Mouse (Mus musculus): ENCODE measurements at regions not wholly inside any gene's neighbourhood (a gene's known extent, or its start where the extent isn't known, plus 50 kb on each side); places are given as distances from the start of the nearest gene placed in this dataset. TPM values are rescaled to one million over a fixed set of nuclear protein-coding genes. Genes with fewer than 3 reads are reported as not detected.
"Not testable (repeated sequence)": the region's sequence is repeated elsewhere in the genome, so short reads cannot be mapped to it uniquely, and the experiment has no call there.

DNA sequence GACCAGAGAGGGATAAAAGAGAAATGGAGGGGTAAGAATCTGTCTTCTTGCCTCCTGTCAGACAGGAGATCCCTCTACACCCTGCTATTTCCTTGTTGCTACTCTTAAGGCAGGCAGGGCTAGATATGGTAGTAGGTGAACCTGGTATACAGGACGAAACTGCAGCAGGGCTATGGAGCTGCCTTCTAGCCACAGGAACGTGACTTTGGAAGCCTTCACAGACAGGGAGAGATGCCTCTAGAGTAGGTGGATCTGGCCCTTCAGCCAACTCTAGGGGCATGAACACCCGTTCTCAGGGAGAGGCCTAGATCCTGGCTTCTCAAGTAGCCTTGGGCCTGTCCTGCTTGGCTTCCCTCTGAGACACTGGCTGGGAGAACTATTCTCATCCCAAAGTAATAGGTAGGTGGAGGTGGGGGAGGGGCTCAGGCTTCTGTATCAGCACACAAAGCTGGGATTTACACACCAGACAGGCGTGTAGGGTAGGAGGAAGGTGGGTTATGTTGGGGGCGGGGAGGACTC, 66.5 kb upstream of the Adam6b start:
- no peak for DNase-seq (ENCODE audit: low spot score)

DNA sequence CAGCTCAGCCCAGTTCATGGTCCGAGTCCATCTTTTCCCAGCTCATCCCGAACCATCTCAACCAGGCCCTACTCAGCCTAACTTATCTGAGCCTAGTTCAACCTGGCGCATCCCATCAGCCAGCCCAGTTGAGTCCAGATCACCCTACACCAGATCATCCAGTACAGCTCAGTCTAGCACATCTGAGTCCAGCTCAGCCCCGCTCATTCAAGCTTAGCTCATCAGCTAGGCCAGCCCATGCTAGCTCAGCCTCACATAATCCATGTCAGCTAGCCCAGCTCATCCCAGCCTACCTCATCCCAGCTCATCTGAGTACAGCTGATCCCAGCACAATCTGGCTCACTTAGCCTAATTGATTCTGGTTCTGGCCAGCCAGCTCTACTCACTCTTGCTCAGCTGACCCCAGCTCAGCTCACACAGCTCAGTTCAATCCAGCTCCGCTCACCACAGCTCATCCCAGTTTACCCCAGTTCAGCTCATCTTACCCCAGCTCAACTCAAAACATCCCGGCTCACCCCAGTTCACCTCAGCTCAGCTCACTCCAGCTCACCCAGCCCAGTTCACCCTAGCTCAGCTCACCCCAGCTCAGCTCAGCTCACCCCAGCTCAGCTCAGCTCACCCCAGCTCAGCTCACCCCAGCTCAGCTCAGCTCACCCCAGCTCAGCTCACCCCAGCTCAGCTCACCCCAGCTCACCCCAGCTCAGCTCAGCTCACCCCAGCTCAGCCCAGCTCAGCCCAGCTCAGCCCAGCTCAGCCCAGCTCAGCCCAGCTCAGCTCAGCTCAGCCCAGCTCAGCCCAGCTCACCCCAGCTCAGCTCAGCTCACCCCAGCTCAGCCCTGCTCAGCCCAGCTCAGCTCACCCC, 65.3 kb upstream of the Adam6b start:
- DNase-seq (ENCODE audit: low spot score) = peak; percentile 21

DNA sequence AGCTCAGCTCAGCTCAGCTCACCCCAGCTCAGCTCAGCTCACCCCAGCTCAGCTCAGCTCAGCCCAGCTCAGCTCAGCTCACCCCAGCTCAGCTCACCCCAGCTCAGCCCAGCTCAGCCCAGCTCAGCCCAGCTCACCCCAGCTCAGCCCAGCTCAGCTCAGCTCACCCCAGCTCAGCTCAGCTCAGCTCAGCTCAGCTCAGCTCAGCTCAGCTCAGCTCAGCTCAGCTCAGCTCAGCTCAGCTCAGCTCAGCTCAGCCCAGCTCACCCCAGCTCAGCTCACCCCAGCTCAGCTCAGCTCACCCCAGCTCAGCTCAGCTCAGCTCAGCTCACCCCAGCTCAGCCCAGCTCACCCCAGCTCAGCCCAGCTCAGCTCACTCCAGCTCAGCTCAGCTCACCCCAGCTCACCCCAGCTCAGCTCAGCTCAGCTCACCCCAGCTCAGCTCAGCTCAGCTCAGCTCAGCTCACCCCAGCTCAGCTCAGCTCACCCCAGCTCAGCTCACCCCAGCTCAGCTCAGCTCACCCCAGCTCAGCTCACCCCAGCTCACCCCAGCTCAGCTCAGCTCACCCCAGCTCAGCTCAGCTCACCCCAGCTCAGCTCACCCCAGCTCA, 64.6 kb upstream of the Adam6b start:
- DNase-seq (ENCODE audit: low spot score) = not testable (repeated sequence)

DNA sequence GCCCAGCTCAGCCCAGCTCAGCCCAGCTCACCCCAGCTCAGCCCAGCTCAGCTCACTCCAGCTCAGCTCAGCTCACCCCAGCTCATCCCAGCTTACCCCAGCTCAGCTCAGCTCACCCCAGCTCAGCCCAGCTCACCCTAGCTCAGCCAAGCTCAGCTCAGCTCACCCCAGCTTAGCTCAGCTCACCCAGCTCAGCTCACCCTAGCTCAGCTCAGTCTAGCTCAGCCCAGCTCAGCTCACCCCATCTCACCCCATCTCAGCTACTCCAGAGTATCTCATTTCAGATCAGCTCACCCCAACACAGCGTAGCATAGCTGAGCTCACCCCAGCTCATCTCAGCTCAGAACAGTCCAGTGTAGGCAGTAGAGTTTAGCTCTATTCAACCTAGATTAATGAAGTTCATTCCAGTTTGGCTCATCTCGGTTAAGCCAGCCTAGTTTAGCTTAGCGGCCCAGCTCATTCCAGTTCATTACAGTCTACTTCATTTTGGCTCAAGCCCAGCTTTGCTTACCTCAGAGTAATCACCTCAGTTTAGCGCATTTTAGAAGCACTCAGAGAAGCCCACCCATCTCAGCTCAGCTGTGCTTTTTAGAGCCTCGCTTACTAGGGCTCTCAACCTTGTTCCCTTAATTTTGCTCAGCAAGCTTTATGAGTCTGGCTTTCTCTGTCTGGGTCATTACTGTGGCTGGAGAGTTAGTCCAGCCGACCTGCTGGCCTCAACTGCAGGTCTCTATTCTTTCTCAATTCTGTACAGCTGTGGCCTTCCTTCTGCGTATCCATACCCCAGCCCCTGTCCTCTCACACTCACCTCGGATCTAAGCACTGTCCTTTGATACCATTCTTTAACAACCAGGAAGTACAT, 63.9 kb upstream of the Adam6b start:
- no peak for DNase-seq (ENCODE audit: low spot score)

DNA sequence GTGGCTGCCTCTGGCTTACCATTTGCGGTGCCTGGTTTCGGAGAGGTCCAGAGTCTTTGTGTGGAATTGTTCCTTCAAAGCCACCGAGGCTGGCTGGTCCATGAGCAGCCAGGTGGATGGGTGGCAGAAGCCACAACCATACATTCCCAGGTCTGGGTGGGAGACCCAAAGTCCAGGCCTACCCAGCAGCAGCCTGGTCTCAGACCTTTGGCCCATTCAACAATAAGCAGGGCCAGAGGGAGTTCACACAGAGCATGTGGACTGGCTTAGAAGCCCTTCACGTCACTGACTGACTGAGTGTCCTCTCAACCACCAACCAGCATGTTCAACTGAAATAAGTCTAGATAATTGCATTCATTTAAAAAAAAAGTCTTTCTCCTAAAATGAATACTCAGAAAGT, 62.7 kb upstream of the Adam6b start:
- no peak for DNase-seq (ENCODE audit: low spot score)

DNA sequence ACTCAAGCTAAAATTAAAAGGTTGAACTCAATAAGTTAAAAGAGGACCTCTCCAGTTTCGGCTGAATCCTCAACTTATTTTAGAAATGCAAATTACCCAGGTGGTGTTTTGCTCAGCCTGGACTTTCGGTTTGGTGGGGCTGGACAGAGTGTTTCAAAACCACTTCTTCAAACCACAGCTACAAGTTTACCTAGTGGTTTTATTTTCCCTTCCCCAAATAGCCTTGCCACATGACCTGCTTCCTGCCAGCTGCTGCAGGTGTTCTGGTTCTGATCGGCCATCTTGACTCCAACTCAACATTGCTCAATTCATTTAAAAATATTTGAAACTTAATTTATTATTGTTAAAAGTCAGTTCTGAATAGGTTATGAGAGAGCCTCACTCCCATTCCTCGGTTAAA, 62.0 kb upstream of the Adam6b start:
- DNase-seq (ENCODE audit: low spot score) = no peak

DNA sequence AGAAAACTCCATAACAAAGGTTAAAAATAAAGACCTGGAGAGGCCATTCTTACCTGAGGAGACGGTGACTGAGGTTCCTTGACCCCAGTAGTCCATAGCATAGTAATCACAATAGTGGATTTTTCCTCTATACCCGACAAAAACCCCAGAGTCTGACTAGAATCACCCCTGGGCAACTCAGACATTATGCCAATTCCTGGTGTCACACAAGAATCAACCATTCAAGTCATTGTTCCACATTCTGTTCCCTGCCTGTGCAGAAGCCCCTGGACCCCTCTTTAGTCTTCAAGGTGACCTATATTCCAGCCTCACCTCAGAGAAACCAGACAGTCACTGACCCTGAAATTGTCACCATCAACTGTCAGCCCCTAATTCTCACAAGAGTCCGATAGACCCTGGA, 60.9 kb upstream of the Adam6b start:
- DNase-seq (ENCODE audit: low spot score) = no peak

DNA sequence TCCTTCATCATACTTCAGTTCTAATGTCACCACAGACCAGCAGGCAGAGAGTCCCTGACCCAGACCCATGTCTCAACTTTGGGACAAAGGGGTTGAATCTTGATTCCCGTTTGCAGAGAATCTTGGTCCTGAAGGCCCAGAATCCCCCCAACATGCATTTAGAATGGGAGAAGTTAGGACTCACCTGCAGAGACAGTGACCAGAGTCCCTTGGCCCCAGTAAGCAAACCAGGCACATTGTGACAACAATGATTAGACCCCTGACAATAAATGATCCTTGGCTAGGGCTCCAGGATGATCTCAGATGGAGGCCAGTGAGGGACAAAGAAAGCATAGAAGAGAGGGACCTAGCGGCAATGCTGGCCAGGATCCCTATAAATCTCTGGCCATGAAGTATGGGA, 60.4 kb upstream of the Adam6b start:
- no peak for DNase-seq (ENCODE audit: low spot score)

DNA sequence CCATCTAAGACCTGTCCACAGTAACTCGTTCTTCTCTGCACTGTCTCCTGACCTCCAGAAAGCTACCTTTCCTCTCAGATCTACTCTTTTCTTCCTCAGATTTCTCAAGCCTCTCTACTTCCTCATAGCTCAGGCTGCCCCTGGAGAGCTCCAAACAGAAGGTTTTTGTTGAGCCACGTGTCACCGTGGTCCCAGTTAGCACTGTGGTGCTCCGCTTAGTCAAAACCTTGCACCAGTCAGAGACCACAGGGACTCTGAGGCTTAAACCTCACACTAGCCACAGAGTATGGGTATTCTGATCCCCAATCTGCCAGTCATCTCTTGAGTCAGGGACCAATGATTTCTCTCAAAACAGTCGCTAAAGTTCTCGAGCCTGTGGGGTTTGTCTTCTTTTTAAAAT, 59.0 kb upstream of the Adam6b start:
- DNase-seq (ENCODE audit: low spot score) = no peak

Small RNA genes in the stretch of these regions (microRNA-seq; reads per million reads assigned to microRNA genes)
- gene Gm22175 = not detected
- gene Gm24022 = not detected
- not detected for gene Gm25747

All from gastrocnemius, adult 18-20 months (tissue).